Mouse (Mus musculus): ENCODE results near the gene Klkb1.
"Not testable (repeated sequence)": the region's sequence is repeated elsewhere in the genome, so short reads cannot be mapped to it uniquely, and the experiment has no call there.

DNA sequence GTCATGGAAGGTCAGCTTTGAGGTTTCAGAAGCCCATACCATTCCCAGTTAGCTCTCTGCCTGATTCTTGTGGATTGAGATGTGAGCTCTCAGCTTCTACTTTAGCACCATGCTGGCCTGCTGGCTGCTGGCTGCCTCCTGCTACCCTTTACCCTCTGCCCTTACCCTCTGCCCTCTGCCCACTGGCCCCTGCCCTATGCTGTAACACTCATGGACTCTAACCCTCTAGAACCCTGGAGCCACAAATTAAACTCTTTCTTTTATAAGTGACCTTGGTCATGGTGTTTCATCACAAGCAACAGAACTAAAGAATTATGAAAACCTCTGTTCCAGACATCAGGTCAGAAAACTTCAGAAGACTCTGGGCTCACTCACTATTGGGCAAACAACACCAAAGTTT lies 32.4 kb upstream of the Klkb1 start:
- not testable (repeated sequence) for TF ChIP-seq CTCF, EP300 (IDR thresholded peaks at IDR 0.05; ENCODE audit: low read depth)

Data from heart, postnatal 0 days (tissue).